Mouse (Mus musculus) C2C12 (cell line): ENCODE measurements at regions not wholly inside any gene's neighbourhood (a gene's known extent, or its start where the extent isn't known, plus 50 kb on each side); places are given as distances from the start of the nearest gene placed in this dataset.

Experiments
- H3K27me3 ChIP-seq: one replicate; pipeline ENCODE4 v1.6.1; 2011; ENCODE audit not compliant: control insufficient read depth, insufficient read depth, insufficient read length
- H3K36me3 ChIP-seq: one replicate; pipeline ENCODE4 v1.6.1; 2011; ENCODE audit not compliant: control insufficient read depth, insufficient read depth
- H3K4me3 ChIP-seq: one replicate; pipeline ENCODE4 v1.5.1; 2011; ENCODE audit warnings: mild to moderate bottlenecking, control low read depth; ENCODE audit not compliant: poor library complexity, insufficient read depth, severe bottlenecking
- H3K79me2 ChIP-seq: one replicate; pipeline ENCODE4 v1.6.1; 2011; ENCODE audit not compliant: control insufficient read depth, insufficient read depth
- H3K79me3 ChIP-seq: one replicate; pipeline ENCODE4 v1.6.1; 2011; ENCODE audit warnings: low read depth, control low read depth
- H3ac ChIP-seq: one replicate; pipeline ENCODE3; 2011; ENCODE audit warnings: low read depth; ENCODE audit not compliant: control insufficient read depth, insufficient read length
- CEBPB ChIP-seq: IDR thresholded peaks from one replicate; pipeline ENCODE4 v1.6.1; 2011; ENCODE audit warnings: low read depth, mild to moderate bottlenecking, control low read depth, moderate library complexity
- CTCF ChIP-seq: IDR thresholded peaks from one replicate; pipeline ENCODE4 v1.5.1; 2011; ENCODE audit not compliant: control insufficient read depth, insufficient read depth, insufficient read length
- FOSL1 ChIP-seq: IDR thresholded peaks from one replicate; pipeline ENCODE4 v1.8.0; 2011; ENCODE audit warnings: mild to moderate bottlenecking, low read length; ENCODE audit not compliant: poor library complexity, insufficient read depth, severe bottlenecking
- MAX ChIP-seq: IDR thresholded peaks from one replicate; pipeline ENCODE4 v1.6.1; 2011; ENCODE audit warnings: mild to moderate bottlenecking, control low read depth
- MYOD1 ChIP-seq: IDR thresholded peaks from one replicate; pipeline ENCODE4 v1.6.1; 2011; ENCODE audit warnings: low read depth; ENCODE audit not compliant: control insufficient read depth, insufficient read length
- MYOG ChIP-seq: IDR thresholded peaks from one replicate; pipeline ENCODE4 v1.6.1; 2011; ENCODE audit not compliant: control insufficient read depth, insufficient read length; ENCODE audit errors: extremely low read depth
- USF1 ChIP-seq: IDR thresholded peaks from one replicate; pipeline ENCODE4 v1.6.1; 2011; ENCODE audit warnings: low read depth, mild to moderate bottlenecking, control low read depth, moderate library complexity

DNA sequence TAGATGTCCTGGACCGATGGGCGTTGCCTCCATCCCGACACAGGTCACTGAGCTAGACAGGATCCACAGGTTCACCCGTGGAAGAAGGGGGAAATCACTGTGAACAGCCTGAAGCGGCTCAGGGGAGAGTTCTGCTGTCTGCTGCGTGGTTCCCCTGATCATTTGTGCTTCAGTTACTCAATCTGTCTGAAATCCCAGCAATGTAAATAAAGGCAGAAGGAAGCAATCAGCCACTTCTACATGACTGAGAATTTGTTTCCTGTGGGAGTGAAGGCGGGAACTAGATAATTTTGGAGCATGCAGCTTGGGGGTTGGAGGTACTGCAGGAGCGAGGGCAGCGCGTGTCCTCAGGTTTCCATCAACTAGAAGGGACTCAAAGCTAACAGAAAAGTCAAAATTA lies 122.3 kb upstream of the 9630041A04Rik start:
- Histone ChIP-seq H3K4me3 (no peak overlapping the region), H3K36me3 (no peaks in the 10 kb centered on the region)
- TF ChIP-seq USF1 (no peak), CEBPB (no peak), MAX (no peak)

DNA sequence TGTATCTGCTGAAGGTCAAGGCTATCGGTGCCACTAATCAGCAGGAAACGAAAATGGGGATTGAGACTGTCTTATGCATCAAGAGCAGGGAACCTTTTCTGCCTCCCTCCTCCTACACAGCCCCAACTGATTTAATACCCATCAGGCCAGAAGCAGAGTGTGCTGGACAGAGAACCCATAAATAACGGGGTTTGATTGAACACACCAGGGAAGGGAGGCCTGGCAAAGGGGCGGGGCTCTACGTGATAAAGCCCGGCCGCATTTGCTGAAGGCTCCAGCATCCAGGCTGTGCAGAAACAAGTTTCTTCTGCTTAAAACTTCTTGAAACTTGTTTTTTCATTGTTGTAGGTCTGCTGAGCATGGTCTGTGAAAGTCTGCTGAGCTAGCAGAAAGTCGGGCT lies 127.4 kb upstream of the 9630041A04Rik start:
- Histone ChIP-seq H3K36me3 (no peaks in the 10 kb centered on the region), H3K79me2 (no peaks in the 10 kb centered on the region), H3K79me3 (no peaks in the 10 kb centered on the region), H3K27me3 (no peaks in the 10 kb centered on the region), H3ac (no peak overlapping the region), H3K4me3 (no peak overlapping the region)
- no peak for TF ChIP-seq USF1
- no peak for TF ChIP-seq MYOD1
- no peak for TF ChIP-seq MYOG
- TF ChIP-seq CEBPB, result no peak
- TF ChIP-seq MAX, result no peak
- no peak for TF ChIP-seq CTCF
- TF ChIP-seq FOSL1, result no peak

More for the DNA sequence above, 122.3 kb upstream of the 9630041A04Rik start:
- H3K79me2 ChIP-seq, result no peaks in the 10 kb centered on the region
- H3K79me3 ChIP-seq, result no peaks in the 10 kb centered on the region
- no peaks in the 10 kb centered on the region for H3K27me3 ChIP-seq
- H3ac ChIP-seq, result no peak overlapping the region

DNA sequence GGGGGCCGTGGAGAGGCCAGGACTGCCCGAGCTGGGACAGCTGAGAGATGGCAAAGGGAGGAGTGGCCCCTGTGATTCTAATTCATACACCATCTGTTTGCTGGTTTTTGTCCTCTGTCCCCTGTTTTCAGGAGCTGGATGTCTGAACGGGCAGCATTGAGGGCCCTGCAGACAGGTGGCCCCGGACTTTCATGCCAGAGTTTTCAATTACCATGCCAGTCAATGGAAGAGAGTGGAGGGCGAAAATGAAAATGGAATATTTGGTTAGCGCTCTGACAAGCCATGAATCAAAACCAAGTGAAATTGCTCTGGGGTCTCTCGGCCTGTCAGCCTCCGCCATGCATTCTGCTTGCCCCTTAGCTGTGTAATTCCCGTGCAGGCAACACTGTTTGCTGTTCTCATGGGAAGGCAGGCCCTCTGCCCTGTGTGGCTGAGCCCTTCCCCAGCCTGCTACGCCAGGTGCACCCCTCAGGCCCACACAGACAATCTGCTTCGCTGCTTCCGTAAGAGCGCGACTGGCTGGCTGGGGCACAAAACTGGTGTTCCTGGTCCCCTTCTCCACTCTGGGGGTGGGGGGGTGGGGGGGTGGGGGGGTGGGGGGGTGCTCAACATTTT lies 127.9 kb upstream of the 9630041A04Rik start:
- no peak overlapping the region for H3K4me3 ChIP-seq
- no peaks in the 10 kb centered on the region for H3K79me3 ChIP-seq
- H3K79me2 ChIP-seq, result no peaks in the 10 kb centered on the region
- H3K27me3 ChIP-seq, result no peaks in the 10 kb centered on the region
- no peak overlapping the region for H3ac ChIP-seq
- H3K36me3 ChIP-seq, result no peaks in the 10 kb centered on the region
- TF ChIP-seq MYOD1 (no peak), MYOG (no peak), FOSL1 (no peak), USF1 (no peak)

DNA sequence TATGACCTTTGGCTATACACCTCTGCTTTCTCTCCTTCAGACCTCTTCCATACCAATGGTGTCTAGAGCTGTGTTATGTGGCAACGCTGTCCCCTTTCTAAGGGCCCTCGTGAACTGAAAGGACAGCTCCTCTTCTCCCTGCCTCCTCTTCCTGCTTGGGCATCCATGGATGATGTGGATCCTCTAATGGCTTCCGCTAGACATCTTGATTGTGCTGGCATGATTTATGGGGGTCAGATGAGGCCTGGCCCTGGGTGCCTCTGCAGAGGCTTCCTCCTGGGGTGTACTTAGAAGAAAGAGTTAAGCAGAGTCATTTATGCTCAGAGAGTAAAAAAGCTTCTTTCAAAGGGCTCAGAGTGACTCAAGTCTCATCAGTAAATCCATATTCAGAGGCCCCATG lies 131.5 kb upstream of the 9630041A04Rik start:
- Histone ChIP-seq H3ac (no peak overlapping the region), H3K4me3 (no peak overlapping the region), H3K27me3 (no peaks in the 10 kb centered on the region), H3K36me3 (no peaks in the 10 kb centered on the region), H3K79me3 (no peaks in the 10 kb centered on the region), H3K79me2 (no peaks in the 10 kb centered on the region)
- TF ChIP-seq MYOD1 (no peak), CTCF (no peak), MAX (no peak), USF1 (no peak), MYOG (no peak), FOSL1 (no peak), CEBPB (no peak)

DNA sequence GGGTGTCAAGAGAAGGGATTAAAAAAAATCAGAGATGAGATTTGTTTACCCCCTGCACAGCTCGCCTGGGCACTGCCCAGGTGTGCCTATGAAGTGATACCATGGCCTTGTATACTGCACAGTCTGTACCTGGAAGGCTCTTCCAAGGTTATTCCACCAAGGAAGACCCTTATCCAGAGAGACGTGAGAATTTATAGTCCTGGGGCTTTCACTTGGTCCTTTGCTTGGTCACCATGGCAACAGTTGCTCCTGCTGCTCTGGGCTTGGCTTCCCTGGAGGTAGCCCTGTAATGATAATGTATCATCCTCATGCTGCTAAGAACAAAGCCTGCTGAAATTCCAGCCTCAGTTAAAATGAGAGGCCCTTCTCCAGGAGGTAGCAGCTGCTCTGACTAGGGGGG lies 143.7 kb upstream of the 9630041A04Rik start:
- Histone ChIP-seq H3K79me3 (no peaks in the 10 kb centered on the region), H3K79me2 (no peaks in the 10 kb centered on the region), H3K4me3 (no peak overlapping the region), H3K27me3 (no peaks in the 10 kb centered on the region), H3K36me3 (no peaks in the 10 kb centered on the region), H3ac (no peak overlapping the region)
- TF ChIP-seq MYOD1 (no peak), CEBPB (no peak), USF1 (no peak), MAX (no peak), CTCF (no peak), MYOG (no peak), FOSL1 (no peak)

DNA sequence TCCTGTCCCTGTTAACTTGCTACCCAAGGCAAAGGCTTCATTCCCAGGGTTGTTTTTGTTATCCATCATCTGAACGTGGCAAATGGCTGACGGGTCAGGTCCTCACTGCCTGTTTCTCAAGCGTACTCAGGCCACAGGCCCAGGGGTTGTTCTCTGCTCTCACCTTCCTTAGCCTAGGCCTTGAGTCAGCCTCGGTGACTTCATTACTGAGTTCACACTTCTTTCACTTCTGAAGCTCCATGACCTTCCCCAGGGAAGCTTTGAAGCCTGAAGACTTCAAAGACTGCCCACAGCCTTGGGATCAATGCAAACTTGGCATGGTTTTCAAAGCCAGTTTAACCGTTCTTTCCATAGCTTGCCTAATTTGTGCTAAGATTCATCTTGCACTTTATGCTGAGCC lies 145.3 kb upstream of the 9630041A04Rik start:
- no peak overlapping the region for H3ac ChIP-seq
- H3K27me3 ChIP-seq, result no peaks in the 10 kb centered on the region
- H3K4me3 ChIP-seq, result no peak overlapping the region
- no peaks in the 10 kb centered on the region for H3K79me2 ChIP-seq
- TF ChIP-seq MYOG (no peak), CEBPB (no peak), USF1 (no peak), MYOD1 (no peak)
- no peaks in the 10 kb centered on the region for H3K79me3 ChIP-seq
- H3K36me3 ChIP-seq, result no peaks in the 10 kb centered on the region
